Mouse (Mus musculus) thymus, postnatal 25 days (tissue): ENCODE measurements around the gene Hmgcs2.

Experiments
- DNase-seq: peaks from one replicate; pipeline ENCODE4 v3.0.0; 2022

The Hmgcs2 gene

GRCm38 (mm10) chr3:98280933-98281678 is 871 bp downstream of the Hmgcs2 start:
- DNase-seq: peak; percentile 84

GRCm38 (mm10) chr3:98282422-98282821 is 2.2 kb downstream of the Hmgcs2 start:
- DNase-seq: no peak

- no peak for DNase-seq
Measured at GRCm38 (mm10) chr3:98283205-98283604, 3.0 kb downstream of the Hmgcs2 start.

- no peak for DNase-seq
Measured at GRCm38 (mm10) chr3:98291044-98291443, 10.8 kb downstream of the Hmgcs2 start.

DNA sequence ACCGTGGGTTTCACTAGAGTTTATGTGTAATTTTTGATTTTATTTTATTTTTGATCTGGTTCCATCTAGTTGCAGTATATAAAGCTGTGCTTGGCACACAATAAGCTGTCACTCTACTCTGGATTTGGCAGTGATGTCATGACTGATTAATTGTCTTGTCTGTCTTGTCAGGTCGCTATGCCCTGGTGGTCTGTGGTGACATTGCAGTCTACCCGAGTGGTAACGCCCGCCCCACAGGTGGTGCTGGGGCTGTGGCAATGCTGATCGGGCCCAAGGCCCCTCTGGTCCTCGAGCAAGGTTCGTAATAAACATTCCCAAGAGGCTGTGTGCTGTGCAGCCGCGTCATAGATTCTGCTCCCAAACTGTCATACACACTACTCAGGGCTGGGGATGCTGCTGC is 15.7 kb downstream of the Hmgcs2 start:
- peak; percentile 24 for DNase-seq

DNA sequence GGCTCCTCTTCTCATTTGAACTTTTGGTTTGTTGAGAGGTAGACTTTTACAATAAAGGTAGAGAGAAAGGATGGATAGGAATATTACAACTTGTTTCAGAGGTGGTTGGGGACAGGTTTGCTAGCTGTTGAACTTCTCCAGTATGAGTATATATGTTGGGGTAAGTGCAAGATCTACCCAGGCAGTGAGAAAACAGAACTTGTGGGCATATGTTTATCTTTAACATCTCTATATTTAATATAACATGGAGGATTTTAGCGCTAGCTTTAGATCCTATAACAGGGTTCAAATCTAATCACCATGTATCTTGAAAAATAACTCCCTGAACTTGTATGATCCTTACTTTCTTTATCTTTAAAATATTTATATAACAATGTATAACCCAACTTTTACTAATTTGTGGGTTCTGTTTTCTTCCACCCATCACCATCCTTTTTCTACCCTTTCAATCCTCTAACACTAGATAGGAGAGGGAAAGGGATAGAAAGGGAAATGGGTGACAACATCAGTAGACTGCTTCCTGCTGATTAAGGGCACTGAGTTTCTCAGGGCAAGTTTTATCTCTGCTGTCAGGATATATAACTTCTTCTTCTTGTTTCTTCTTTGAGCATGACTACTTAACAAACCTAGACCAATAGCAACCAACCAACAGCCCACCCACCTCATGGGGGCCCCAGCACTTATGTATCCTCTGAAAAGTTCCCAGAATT is 19.3 kb downstream of the Hmgcs2 start:
- DNase-seq: no peak

DNA sequence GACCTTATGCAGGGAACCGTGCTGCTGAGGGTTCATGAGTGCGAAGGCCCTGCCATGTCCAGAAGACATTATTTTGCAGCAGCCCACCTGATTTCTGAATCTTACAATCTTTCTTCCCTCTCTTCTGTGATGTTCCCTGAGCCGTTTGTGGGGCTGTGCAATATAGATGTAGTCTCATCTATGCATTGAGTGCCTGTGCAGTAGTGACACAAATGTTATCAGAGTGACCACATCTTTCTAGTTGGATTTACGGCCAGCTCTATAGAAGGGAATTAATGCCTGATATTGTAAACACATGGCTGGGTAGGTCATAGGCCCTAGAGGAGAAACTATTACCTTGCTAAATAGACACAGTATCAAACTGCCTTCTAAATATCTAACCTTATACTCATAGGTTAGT is 20.0 kb downstream of the Hmgcs2 start:
- DNase-seq: no peak

- DNase-seq: no peak
Measured at GRCm38 (mm10) chr3:98301761-98302160, 21.5 kb downstream of the Hmgcs2 start.

- DNase-seq: no peak
Measured at GRCm38 (mm10) chr3:98308606-98309005, 28.4 kb downstream of the Hmgcs2 start.

- DNase-seq: no peak
Measured at GRCm38 (mm10) chr3:98310456-98310855, 30.2 kb downstream of the Hmgcs2 start.

DNA sequence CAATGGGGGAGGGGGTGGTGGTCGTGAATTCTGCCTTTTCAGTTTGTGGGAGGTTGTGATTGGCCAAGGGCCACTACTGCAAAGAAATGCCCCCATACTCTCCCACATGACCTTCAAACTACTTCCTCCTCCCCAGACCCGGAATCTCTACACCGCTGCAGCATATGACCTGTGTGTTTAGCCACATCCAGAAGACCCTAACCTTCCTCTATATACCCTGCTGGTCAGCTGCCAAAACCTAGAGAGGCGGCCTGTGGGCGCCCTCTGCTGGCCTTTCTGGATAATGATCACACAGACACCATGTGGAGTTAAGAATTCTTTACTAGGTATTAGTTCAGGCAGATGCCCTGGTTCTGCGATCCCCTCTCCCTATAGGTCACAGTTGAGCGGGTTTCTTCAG is 32.6 kb downstream of the Hmgcs2 start:
- DNase-seq: peak; percentile 60

DNA sequence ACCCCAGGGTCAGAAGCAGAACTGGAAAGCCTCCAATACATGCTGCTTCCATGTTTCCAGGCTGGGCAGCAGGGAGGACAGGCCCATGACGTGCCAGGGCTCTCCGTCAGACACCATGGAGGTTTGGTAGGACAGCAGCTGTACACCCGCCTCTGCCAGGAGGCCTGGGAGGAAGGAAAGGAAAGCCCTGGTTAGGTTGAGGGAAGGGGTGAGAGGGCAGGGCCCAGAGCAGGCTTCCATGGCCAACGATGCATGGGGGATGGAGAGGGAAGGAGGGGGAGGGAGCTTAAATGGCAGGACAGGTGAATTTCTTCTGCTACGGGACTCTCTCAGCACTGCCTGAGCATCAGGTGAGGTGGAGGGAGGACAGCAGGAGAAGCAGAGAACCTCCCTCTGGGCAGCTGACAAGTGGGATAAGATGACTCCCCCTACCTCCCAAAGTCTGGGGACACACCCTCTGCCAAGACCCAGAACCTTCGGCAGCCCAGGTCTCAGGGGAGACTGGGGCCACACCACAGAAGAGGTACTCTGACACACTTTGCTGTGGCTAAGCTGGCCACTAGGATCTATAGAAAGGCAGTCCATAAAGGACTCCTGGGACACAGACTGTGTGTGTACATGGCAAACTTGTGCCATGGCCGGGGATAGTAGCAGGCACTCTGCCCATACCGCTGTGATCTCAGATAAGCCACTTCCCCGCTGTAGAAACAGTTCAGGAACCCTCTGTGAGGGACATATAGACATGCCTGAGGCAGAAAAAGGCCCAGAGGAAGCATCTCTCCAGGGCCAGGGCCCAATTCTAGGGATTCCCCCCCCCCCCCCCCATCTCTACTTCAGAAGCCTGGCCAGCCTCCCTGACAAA is 33.3 kb downstream of the Hmgcs2 start:
- DNase-seq: no peak

- no peak for DNase-seq
Measured at GRCm38 (mm10) chr3:98315181-98315580, 34.9 kb downstream of the Hmgcs2 start.

DNA sequence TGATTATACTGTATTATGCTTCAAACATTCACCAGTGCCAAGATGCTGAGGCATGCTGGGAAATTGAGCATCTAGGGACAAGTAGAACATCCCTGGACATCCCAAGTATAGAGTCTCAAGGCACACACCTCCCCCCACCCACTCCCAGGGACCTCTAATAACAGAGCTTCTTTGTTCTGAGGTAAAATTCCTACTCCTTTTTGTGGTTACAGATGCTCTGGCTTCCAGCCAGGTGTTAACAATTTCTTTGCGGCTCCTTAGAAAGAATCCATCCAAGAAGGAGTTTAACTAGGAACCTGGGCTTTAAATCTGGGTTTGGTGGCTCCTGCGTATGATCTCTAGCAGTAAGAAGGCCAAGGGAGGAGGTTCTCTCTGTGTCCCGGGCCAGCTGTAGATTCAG is 36.9 kb downstream of the Hmgcs2 start:
- DNase-seq: no peak

DNA sequence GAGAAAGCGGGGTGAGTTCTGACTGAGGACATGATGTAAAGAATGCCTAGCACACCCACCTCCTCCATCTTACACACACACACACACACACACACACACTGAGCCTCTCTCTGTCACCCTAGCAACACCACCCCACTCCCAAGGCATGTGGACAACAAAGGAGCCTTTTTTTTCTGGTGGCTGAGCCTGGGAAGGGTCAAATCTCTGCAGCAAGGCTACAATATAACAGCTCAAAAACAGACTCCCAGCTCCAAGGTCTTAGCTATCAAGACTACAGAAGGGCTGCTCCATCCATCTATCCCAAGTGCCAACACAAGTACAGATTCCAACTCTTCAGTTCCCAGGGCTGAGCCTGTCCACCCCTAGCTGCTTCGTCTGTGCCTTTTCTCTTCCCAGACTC is 39.0 kb downstream of the Hmgcs2 start:
- DNase-seq: no peak

DNA sequence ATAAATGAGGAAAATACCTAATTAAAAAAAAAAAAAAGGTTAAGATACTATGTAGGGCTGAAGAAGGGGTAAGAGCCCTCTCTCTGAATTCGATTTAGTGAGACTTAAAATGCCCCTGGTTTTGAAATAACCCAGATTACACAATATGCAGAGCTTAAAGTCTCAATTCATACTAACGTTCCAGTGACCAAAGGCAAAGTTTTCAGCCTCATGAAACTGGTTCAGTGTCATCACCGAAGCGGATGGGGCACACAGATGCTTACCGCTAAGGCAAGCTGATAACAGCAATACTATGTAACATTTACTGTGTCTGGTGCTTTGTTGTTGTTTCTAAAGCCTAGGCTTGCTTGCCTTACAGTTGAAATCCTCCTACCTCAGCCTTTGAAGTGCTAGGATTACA is 42.0 kb downstream of the Hmgcs2 start:
- no peak for DNase-seq

- no peak for DNase-seq
Measured at GRCm38 (mm10) chr3:98324235-98324634, 44.0 kb downstream of the Hmgcs2 start.

GRCm38 (mm10) chr3:98334010-98334409 is 53.8 kb downstream of the Hmgcs2 start:
- DNase-seq: no peak

- no peak for DNase-seq
Measured at GRCm38 (mm10) chr3:98335331-98335730, 55.1 kb downstream of the Hmgcs2 start.

DNA sequence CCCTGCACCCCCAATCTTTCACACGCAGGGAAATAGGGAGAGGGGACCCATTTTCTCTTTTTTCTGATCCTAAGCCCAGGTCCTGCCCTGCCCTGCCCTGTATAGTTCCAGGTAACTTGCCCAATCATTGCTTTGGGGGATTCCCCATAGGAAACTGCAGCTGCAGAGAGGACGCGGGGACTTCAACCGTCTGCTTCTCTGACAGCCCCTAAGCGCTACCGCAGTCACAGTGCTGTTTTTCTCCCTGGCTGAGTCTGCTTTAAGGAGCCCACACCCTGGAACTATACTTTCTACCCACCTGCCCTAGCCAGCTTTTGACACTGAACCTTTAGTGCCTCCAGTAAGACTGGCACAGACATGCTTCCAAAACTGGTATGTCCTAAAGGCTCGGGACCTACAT is 55.7 kb downstream of the Hmgcs2 start:
- DNase-seq: peak; percentile 60

DNA sequence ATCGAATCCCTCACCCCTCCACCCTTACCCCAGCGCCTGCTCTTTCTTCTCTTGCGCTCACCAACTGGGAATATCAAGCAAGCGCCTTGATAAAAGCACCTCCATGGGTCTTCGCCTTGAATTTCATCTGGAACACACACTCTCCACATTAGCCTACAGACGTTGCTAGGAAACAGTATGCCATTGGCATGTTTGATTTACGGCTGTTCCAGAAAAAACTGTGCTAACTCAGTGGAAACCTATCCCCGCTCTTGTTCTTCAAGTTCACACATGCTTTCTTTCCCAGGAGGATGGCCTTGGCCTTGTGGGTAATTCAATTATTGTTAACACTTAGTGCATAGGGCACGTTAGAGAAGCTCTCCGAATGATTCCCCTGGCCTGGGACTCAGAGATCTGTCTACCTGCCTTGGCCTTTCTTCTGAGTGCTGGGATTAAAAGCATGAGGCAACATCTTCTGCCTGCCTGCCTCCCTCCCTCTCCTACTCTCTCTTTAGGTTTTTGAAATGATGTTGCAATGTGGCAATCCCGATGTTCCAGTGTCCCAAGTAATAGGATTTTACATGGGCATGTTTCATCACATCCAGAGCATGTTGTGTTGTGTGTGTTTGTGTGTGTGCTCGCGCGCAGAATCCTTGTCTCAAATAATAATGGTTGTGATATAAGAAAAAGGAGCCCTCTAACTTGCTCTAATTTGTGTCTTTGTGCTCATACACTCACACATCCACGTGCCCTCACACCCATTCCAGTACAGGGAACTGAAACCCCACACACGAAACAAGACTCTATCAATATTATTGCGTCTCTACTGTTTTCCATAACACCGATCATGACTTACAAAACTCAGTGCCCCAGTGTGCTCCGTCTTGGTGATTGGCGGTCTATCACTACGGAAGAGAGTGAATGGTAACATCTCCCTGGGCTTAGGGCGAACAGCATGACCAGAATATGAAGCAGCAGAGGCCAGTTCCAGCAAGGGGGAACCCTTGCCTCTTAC is 56.7 kb downstream of the Hmgcs2 start:
- no peak for DNase-seq

DNA sequence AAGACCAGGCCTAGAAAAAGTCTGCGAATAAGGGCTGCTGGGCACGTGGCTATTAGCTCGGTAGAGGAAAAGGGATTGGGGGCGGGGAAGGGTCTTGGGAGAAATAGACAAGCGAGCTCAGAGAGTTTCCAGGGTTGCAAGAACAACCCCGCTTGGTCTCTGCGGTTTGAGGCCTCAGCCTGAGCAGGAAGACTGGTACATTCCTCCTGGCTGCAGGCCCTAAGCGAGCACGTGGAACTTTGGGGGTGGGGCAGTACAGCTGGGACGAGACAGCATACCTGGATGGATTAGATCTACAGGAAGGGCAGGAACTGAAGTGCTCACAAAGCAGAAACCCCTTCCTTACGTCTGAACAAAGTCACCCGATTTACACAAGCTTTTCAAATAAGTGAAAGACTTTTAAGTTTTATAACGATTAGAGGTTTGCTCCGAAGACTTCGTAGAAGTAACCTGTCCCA is 58.4 kb downstream of the Hmgcs2 start:
- DNase-seq: peak; percentile 59
